Comparison of ENCODE assay signal across 10 mouse cellular contexts in genomic region chr19:37493921-37494485, GRCm38 (mm10). TPM values are rescaled to one million over a fixed set of nuclear protein-coding genes. Genes with fewer than 3 reads are reported as not detected.
A peak's percentile ranks its signal among the peaks of the same experiment; 100 is the strongest.
DNase-seq lines count a peak whose midpoint lies in the region; ATAC-seq lines count a peak whose summit lies in the region.
"Had no signal": no experiment of that assay in that cellular context is flagged by ENCODE, and none has a peak within 500 bp of the region (broad histone marks: within the 10 kb centered on the region; RNA-seq: fewer than 3 reads in every experiment).

No protein-coding gene starts in this region.

- peak overlapping the region; percentile 40 for H3K4me2 ChIP-seq in heart, embryonic 13.5 days
- H3K4me2 ChIP-seq in liver, embryonic 16.5 days (ENCODE audit: low read depth, low read length): peak overlapping the region; percentile 37; the same call in 1 of the 2 replicates
- H3K4me2 ChIP-seq: hindbrain, embryonic 12.5 days had no signal

- H3K9me3 ChIP-seq in heart, embryonic 13.5 days: no peaks in the 10 kb centered on the region
- no peaks in the 10 kb centered on the region for H3K9me3 ChIP-seq in liver, embryonic 16.5 days (replicated peaks; ENCODE audit: control insufficient read depth, low read length)
- H3K9me3 ChIP-seq: hindbrain, embryonic 12.5 days had no signal

- no peaks in the 10 kb centered on the region for H3K36me3 ChIP-seq in heart, embryonic 13.5 days
- no peaks in the 10 kb centered on the region for H3K36me3 ChIP-seq in liver, embryonic 16.5 days (ENCODE audit: control insufficient read depth, insufficient read depth)
- H3K36me3 ChIP-seq: hindbrain, embryonic 12.5 days had no signal

- H3K4me3 ChIP-seq in heart, embryonic 13.5 days: no peak overlapping the region
- H3K4me3 ChIP-seq in liver, embryonic 16.5 days (ENCODE audit: low read depth, low read length): no peak overlapping the region
- H3K4me3 ChIP-seq: hindbrain, embryonic 12.5 days had no signal

- peak; percentile 46; the same call in 1 of the 2 replicates for ATAC-seq in heart, embryonic 13.5 days (ENCODE audit: extremely low read depth, insufficient number of reproducible peaks, low FRiP score, low TSS enrichment)
- peak; percentile 81 for ATAC-seq in liver, embryonic 16.5 days (ENCODE audit: low read depth)

- peaks cover 14% of the 10 kb centered on the region for H3K4me1 ChIP-seq in heart, embryonic 13.5 days
- H3K4me1 ChIP-seq in liver, embryonic 16.5 days (ENCODE audit: control insufficient read depth, low read depth, low read length): peaks cover 18% of the 10 kb centered on the region

- intact Hi-C loops in heart, postnatal 14 days (cut with DNase I): no loop called here

- peaks cover 21% of the 10 kb centered on the region for H3K27me3 ChIP-seq in heart, embryonic 13.5 days (replicated peaks)
- no peaks in the 10 kb centered on the region for H3K27me3 ChIP-seq in liver, embryonic 16.5 days (ENCODE audit: control insufficient read depth, insufficient read depth, low read depth, low read length)
- H3K27me3 ChIP-seq: hindbrain, embryonic 12.5 days had no signal

- DNase-seq in heart, postnatal 14 days: no peak
- peak; percentile 56 for DNase-seq in embryo, embryonic 11 days
- peak; percentile 11 for DNase-seq in thymus, postnatal 14 days
- no peak for DNase-seq in urinary bladder, postnatal 14 days (ENCODE audit: low spot score)
- no peak for DNase-seq in T-cell, adult 2 months (ENCODE audit: low spot score)
- DNase-seq in ovary, postnatal 10 days (ENCODE audit: low spot score): no peak
- DNase-seq: cerebellum, adult 2 months had no signal

- H3K27ac ChIP-seq in heart, embryonic 13.5 days (replicated peaks): peak overlapping the region; percentile 49; the same call in 1 of the 2 replicates
- peak overlapping the region; percentile 54; the same call in 1 of the 2 replicates for H3K27ac ChIP-seq in liver, embryonic 16.5 days (ENCODE audit: low read length)
- H3K27ac ChIP-seq: hindbrain, embryonic 12.5 days had no signal

- WGBS in heart, embryonic 13.5 days: 22% methylated on average over 10 of the region's 10 CpGs
- WGBS in liver, embryonic 16.5 days (ENCODE audit: insufficient replicate concordance): 7% methylated on average over 10 of the region's 10 CpGs

- H3K9ac ChIP-seq in heart, embryonic 13.5 days: no peak overlapping the region
- H3K9ac ChIP-seq in liver, embryonic 16.5 days (ENCODE audit: low read depth, low read length): no peak overlapping the region
- H3K9ac ChIP-seq: hindbrain, embryonic 12.5 days had no signal

RNA-seq across cellular contexts. Expression of gene Exoc6, which starts 56.2 kb away (rescaled TPM):
- 17.2 and 18.1 TPM in 2 replicates for polyA plus RNA-seq in heart, embryonic 13.5 days (2015; fragmentation: Nextera tagmentation; extraction: Ambion mirVana)
- total RNA-seq in heart, postnatal 14 days (2021): 10 to 100 TPM; 27.5 to 29.7 TPM
- 25.7 and 28.0 TPM in 2 replicates for polyA plus RNA-seq in liver, embryonic 16.5 days (2015; fragmentation: Nextera tagmentation; extraction: Ambion mirVana)

RNA-seq across cellular contexts. Expression of gene Hhex, which starts 59.4 kb away (rescaled TPM):
- 14.6 and 15.1 TPM in 2 replicates for polyA plus RNA-seq in heart, embryonic 13.5 days (2015; fragmentation: Nextera tagmentation; extraction: Ambion mirVana)
- total RNA-seq in heart, postnatal 14 days (2021): 1 to 10 TPM; 4.5 to 4.6 TPM
- 34.2 and 34.6 TPM in 2 replicates for polyA plus RNA-seq in liver, embryonic 16.5 days (2015; fragmentation: Nextera tagmentation; extraction: Ambion mirVana)

Comparison
In these comparisons a context has a peak if more than half of its experiments do, and no peak if none do; other contexts are left out.
1. DNase-seq: peak in embryo, embryonic 11 days (single experiment) and thymus, postnatal 14 days (single experiment); none in heart, postnatal 14 days (0 of 2), urinary bladder, postnatal 14 days (single experiment), T-cell, adult 2 months (single experiment) and ovary, postnatal 10 days (single experiment).